Mouse (Mus musculus) forebrain, embryonic 10.5 days (tissue): ENCODE data around the gene Vcam1. TPM values are rescaled to one million over a fixed set of nuclear protein-coding genes. Genes with fewer than 3 reads are reported as not detected.

Experiments used
- DNase-seq: peaks from one replicate; pipeline ENCODE4 v3.0.0-alpha.2; 2017; ENCODE audit warnings: low spot score; ENCODE audit errors: extremely low spot score
- H3K27ac ChIP-seq: fragments of 300-500 bp; sonication (generic); 2 replicates; pipeline ENCODE4 v1.5.1; 2016; ENCODE audit warnings: mild to moderate bottlenecking
- H3K27me3 ChIP-seq: fragments of 300-500 bp; sonication (generic); 2 replicates; pipeline ENCODE4 v1.6.1; 2016; ENCODE audit warnings: mild to moderate bottlenecking; ENCODE audit not compliant: poor library complexity, severe bottlenecking
- H3K36me3 ChIP-seq: fragments of 300-500 bp; sonication (generic); replicated peaks from 2 replicates; pipeline ENCODE4 v1.6.1; 2016; ENCODE audit warnings: mild to moderate bottlenecking, moderate library complexity
- H3K4me1 ChIP-seq: fragments of 300-500 bp; sonication (generic); 2 replicates; pipeline ENCODE4 v1.6.1; 2016
- H3K4me3 ChIP-seq: fragments of 300-500 bp; sonication (generic); 2 replicates; pipeline ENCODE4 v1.5.1; 2016; ENCODE audit warnings: mild to moderate bottlenecking, moderate library complexity
- H3K9me3 ChIP-seq: fragments of 300-500 bp; sonication (generic); 2 replicates; pipeline ENCODE4 v1.6.1; 2016; ENCODE audit warnings: mild to moderate bottlenecking, moderate library complexity
- WGBS: fragments of 180-500 bp; shearing (Covaris S2); methylation state at CpG from one replicate; pipeline ENCODE4 v1.1.7; 2016; 5-methylcytosine and 5-hydroxymethylcytosine counted together
- polyA plus RNA-seq: library from polyadenylated mRNA; unstranded; fragments of >200 nt; fragmentation: Nextera tagmentation; extraction: Ambion mirVana; gene quantifications from 2 replicates; pipeline ENCODE4 v1.2.1, GENCODE M21; 2016

The Vcam1 gene
- 20.6 and 24.6 TPM in 2 replicates for polyA plus RNA-seq

DNA sequence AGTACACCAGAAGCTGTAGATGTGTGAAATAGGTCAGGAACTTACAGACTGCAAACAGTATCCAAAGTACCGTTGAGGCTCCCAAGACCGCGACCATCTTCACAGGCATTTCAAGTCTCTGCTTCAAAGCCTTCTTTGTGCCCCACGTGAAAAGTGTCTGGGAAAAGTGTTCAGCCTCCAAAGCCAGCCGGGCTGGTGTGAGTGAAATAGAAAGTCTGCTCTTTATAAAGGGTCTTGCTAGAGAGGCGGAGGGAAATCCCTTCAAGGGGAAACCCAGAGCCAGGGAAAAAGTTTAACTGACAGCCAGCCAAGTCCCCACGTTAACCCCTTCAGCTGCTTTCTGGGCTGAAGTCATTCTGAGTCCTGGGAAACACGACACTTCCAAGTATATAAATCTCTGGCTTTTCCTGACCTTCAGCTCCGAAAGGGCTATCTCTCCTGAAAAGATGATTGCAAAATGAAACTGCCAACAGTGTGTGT, at the start of gene Vcam1:
Gene Vcam1, minus strand, starts transcription at position 430 of the 480 bp plus-strand sequence.
- 4% methylated on average over 9 of the region's 9 CpGs for WGBS
- Histone ChIP-seq H3K4me1 (peaks cover 54% of the 10 kb centered on the region), H3K27me3 (peaks cover 16% of the 10 kb centered on the region), H3K4me3 (peak within 1 kb of the TSS; percentile 42), H3K36me3 (peaks cover 2% of the 10 kb centered on the region), H3K9me3 (no peaks in the 10 kb centered on the region), H3K27ac (peak within 1 kb of the TSS; percentile 75)
- DNase-seq, result peak; percentile 68

DNA sequence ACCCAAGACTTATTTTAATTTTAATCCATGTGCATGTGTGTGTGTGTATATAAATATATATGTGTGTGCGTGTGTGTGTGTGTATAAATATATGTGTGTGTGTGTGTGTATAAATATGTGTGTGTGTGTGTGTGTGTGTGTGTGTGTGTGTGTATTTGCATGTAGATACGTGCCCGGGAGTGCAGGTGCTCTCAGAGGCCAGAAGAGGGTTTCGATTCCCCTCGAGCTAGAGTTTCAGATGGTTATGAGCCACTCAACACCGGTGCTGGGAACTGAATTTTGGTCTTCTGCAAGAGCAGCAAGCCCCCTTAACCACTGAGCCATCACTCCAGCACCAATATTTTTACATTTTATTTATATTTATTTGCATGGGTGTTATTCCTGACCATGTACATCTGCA, 45.6 kb upstream of the Vcam1 start:
- 96% methylated on average over 6 of the region's 6 CpGs for WGBS
- no peak for DNase-seq
- no peak overlapping the region for H3K27ac ChIP-seq

DNA sequence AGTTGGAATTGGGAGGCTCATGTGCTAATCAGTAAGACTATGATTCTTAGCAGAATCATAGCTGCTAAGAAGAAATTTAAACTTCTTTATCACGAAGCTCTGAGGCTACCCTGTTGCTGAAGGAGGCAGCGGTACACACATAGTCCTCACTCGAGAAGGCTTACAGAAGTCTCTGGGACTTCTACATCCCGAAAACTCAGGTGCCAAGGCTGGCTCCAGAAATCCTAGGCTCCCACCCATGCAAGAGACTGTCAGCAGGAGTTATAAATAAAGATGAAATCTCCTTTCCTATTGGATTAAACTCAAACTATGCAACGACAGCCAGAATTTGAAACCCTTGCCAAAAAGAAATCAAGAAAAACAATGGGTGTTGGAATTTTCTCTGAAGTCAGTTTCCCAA, 42.0 kb upstream of the Vcam1 start:
- H3K27me3 ChIP-seq, result no peaks in the 10 kb centered on the region
- no peak overlapping the region for H3K4me3 ChIP-seq
- 87% methylated on average over 5 of the region's 5 CpGs for WGBS
- H3K27ac ChIP-seq, result no peak overlapping the region
- no peaks in the 10 kb centered on the region for H3K4me1 ChIP-seq
- no peaks in the 10 kb centered on the region for H3K9me3 ChIP-seq
- no peak for DNase-seq
- H3K36me3 ChIP-seq, result no peaks in the 10 kb centered on the region

More for the DNA sequence above, 45.6 kb upstream of the Vcam1 start:
- H3K4me1 ChIP-seq, result no peaks in the 10 kb centered on the region
- H3K4me3 ChIP-seq, result no peak overlapping the region
- no peaks in the 10 kb centered on the region for H3K9me3 ChIP-seq
- H3K36me3 ChIP-seq, result no peaks in the 10 kb centered on the region
- no peaks in the 10 kb centered on the region for H3K27me3 ChIP-seq

- Histone ChIP-seq H3K4me3 (no peak overlapping the region), H3K9me3 (no peaks in the 10 kb centered on the region), H3K4me1 (no peaks in the 10 kb centered on the region), H3K27me3 (no peaks in the 10 kb centered on the region), H3K36me3 (no peaks in the 10 kb centered on the region), H3K27ac (no peak overlapping the region)
- 89% methylated on average over 2 of the region's 2 CpGs for WGBS
- no peak for DNase-seq
Observed at GRCm38 (mm10) chr3:116168056-116168455, 38.6 kb upstream of the Vcam1 start.

GRCm38 (mm10) chr3:116166296-116166695, 36.8 kb upstream of the Vcam1 start:
- Histone ChIP-seq H3K36me3 (no peaks in the 10 kb centered on the region), H3K27ac (no peak overlapping the region), H3K27me3 (no peaks in the 10 kb centered on the region), H3K4me1 (no peaks in the 10 kb centered on the region), H3K4me3 (no peak overlapping the region), H3K9me3 (no peaks in the 10 kb centered on the region)
- no peak for DNase-seq
- WGBS, result 90% methylated on average over 8 of the region's 8 CpGs

DNA sequence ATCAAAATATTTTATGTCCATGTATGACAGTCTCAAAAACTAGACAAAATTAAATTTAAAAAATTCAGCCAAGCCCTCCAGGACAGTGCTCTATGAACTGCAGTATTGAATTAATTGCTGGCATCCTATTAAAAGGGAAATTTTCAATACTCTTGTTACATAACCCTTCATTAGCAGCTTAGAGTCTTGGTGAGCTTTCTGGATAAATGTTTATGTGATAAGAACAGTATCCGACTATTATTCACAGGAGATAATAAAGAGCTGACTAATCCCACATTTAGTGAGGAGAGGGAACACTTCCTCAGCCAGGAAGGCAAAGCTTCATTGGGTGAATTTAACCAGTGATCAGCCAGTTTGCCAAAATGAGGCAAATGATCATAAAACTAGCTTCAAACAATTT, 35.5 kb upstream of the Vcam1 start:
- DNase-seq, result no peak
- Histone ChIP-seq H3K4me1 (0 out of 2 replicates have a peak, but pooled peaks cover 3% of the 10 kb centered on the region), H3K9me3 (no peaks in the 10 kb centered on the region), H3K27me3 (no peaks in the 10 kb centered on the region), H3K4me3 (no peak overlapping the region), H3K36me3 (no peaks in the 10 kb centered on the region), H3K27ac (no peak overlapping the region)
- 79% methylated on average over 1 of the region's 1 CpGs for WGBS

DNA sequence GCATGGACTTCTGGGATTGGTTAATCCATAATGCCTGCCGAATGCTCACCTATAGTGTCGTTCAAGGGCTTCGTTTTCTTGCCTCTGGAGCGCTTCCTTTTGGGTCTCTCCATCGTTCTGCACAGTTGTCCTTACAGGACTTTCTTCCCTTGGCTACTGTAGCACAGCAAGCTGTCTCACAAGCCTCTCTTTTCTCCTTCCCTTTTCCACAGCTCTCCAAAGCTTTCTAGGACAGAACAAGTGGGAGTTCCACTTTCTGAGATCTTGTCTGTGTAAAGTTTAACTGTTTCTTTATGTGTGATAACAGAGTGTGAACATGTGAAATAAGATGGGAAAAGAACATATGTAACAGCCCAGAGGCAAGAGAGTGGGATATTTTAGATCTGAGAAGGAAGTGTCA, 34.0 kb upstream of the Vcam1 start:
- Histone ChIP-seq H3K9me3 (no peaks in the 10 kb centered on the region), H3K4me1 (0 out of 2 replicates have a peak, but pooled peaks cover 3% of the 10 kb centered on the region), H3K36me3 (no peaks in the 10 kb centered on the region), H3K27me3 (no peaks in the 10 kb centered on the region), H3K4me3 (no peak overlapping the region), H3K27ac (no peak overlapping the region)
- no peak for DNase-seq
- 89% methylated on average over 5 of the region's 5 CpGs for WGBS

DNA sequence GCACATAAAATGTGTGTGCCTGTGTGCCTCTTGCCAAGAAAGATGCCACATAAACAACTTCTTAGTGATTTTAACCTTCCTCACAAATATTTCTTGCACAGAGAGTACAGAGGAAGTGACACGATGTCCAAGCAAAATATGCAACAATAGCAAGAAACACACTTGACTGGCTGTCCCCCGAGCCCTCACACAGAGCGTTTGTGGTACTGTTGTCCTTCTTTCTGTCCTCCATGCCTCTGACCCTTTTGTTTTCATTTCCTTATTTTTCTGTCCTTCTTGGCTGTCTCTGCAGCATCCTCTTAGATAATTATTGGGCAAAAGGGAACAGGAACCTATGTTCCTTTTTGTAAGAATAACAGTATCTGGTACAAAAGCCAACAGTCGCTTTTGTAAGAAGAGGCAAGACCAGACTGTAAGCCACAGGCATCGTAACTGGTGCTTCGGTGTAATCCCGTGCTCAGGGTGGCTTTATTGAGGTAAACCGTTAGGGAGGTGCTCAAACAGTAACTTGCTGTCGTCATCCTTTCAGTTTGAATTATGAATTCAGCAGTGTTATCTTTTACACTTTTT, 32.7 kb upstream of the Vcam1 start:
- no peak for DNase-seq
- no peak overlapping the region for H3K4me3 ChIP-seq
- 85% methylated on average over 9 of the region's 9 CpGs for WGBS
- no peak overlapping the region for H3K27ac ChIP-seq
- H3K4me1 ChIP-seq, result 0 out of 2 replicates have a peak, but pooled peaks cover 8% of the 10 kb centered on the region
- H3K9me3 ChIP-seq, result no peaks in the 10 kb centered on the region
- H3K36me3 ChIP-seq, result no peaks in the 10 kb centered on the region
- no peaks in the 10 kb centered on the region for H3K27me3 ChIP-seq

- DNase-seq, result no peak
- Histone ChIP-seq H3K4me3 (no peak overlapping the region), H3K27ac (no peak overlapping the region), H3K27me3 (no peaks in the 10 kb centered on the region), H3K9me3 (no peaks in the 10 kb centered on the region), H3K36me3 (no peaks in the 10 kb centered on the region), H3K4me1 (0 out of 2 replicates have a peak, but pooled peaks cover 8% of the 10 kb centered on the region)
- 97% methylated on average over 5 of the region's 5 CpGs for WGBS
Observed at GRCm38 (mm10) chr3:116159376-116159775, 29.9 kb upstream of the Vcam1 start.

GRCm38 (mm10) chr3:116157447-116157990, 28.0 kb upstream of the Vcam1 start:
- Histone ChIP-seq H3K27ac (no peak overlapping the region), H3K4me1 (0 out of 2 replicates have a peak, but pooled peaks cover 8% of the 10 kb centered on the region), H3K27me3 (no peaks in the 10 kb centered on the region), H3K9me3 (no peaks in the 10 kb centered on the region), H3K36me3 (no peaks in the 10 kb centered on the region), H3K4me3 (no peak overlapping the region)
- WGBS, result 81% methylated on average over 13 of the region's 13 CpGs
- no peak for DNase-seq

DNA sequence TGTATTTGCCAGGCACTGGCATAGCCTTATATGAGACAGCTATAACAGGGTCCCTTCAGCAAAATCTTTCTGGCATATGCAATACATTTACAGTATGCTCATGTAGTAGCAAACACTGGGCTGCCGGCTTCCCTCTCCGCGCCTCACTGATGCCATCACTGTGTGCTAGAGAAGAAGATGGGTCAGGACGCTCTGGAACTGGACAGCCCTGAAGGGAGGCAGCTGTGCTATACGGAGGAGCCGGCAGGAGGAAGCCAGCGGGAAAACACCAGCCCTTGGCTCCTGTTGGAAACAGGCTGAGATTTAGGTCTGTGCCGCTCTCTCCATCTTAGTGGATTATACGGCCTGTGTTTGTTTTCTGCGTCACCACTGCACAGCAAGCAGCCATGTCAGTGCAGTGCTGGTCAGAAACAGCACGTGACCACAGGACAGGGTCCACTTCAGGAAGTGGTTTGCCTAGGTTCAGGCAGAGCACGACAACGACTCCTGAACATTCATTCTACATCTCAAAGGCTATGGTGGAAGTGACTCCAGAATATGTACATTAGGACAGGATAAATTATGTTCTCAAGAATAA, 20.7 kb upstream of the Vcam1 start:
- no peak overlapping the region for H3K27ac ChIP-seq
- peaks cover 22% of the 10 kb centered on the region for H3K4me1 ChIP-seq
- no peaks in the 10 kb centered on the region for H3K27me3 ChIP-seq
- H3K4me3 ChIP-seq, result no peak overlapping the region
- no peaks in the 10 kb centered on the region for H3K9me3 ChIP-seq
- H3K36me3 ChIP-seq, result no peaks in the 10 kb centered on the region
- no peak for DNase-seq
- 86% methylated on average over 13 of the region's 13 CpGs for WGBS

GRCm38 (mm10) chr3:116149096-116149495, 19.6 kb upstream of the Vcam1 start:
- Histone ChIP-seq H3K4me3 (no peak overlapping the region), H3K4me1 (peaks cover 22% of the 10 kb centered on the region), H3K36me3 (no peaks in the 10 kb centered on the region), H3K27ac (no peak overlapping the region), H3K9me3 (no peaks in the 10 kb centered on the region), H3K27me3 (no peaks in the 10 kb centered on the region)
- no peak for DNase-seq
- WGBS, result 79% methylated on average over 4 of the region's 4 CpGs

- WGBS, result 89% methylated on average over 9 of the region's 9 CpGs
- H3K27ac ChIP-seq, result no peak overlapping the region
- H3K9me3 ChIP-seq, result no peaks in the 10 kb centered on the region
- no peaks in the 10 kb centered on the region for H3K36me3 ChIP-seq
- no peak for DNase-seq
- peaks cover 22% of the 10 kb centered on the region for H3K4me1 ChIP-seq
- H3K27me3 ChIP-seq, result no peaks in the 10 kb centered on the region
- no peak overlapping the region for H3K4me3 ChIP-seq
Observed at GRCm38 (mm10) chr3:116148676-116149075, 19.2 kb upstream of the Vcam1 start.
